Mouse (Mus musculus) heart, embryonic 10.5 days (tissue): ENCODE data around the gene Rap1a. TPM values are rescaled to one million over a fixed set of nuclear protein-coding genes. Genes with fewer than 3 reads are reported as not detected.

Source experiments
- DNase-seq: peaks from one replicate; pipeline ENCODE4 v3.0.0-alpha.2; 2017; ENCODE audit warnings: low spot score
- H3K27ac ChIP-seq: fragments of 300-500 bp; sonication (generic); 2 replicates; pipeline ENCODE4 v1.5.1; 2016; ENCODE audit warnings: mild to moderate bottlenecking
- H3K27me3 ChIP-seq: fragments of 300-500 bp; sonication (generic); 2 replicates; pipeline ENCODE4 v1.6.1; 2016; ENCODE audit warnings: mild to moderate bottlenecking; ENCODE audit not compliant: poor library complexity, insufficient read depth, severe bottlenecking
- H3K36me3 ChIP-seq: fragments of 300-500 bp; sonication (generic); 2 replicates; pipeline ENCODE4 v1.6.1; 2016; ENCODE audit warnings: mild to moderate bottlenecking, moderate library complexity
- H3K4me1 ChIP-seq: fragments of 300-500 bp; sonication (generic); 2 replicates; pipeline ENCODE4 v1.6.1; 2016; ENCODE audit warnings: mild to moderate bottlenecking
- H3K4me3 ChIP-seq: fragments of 300-500 bp; sonication (generic); 2 replicates; pipeline ENCODE4 v1.5.1; 2016; ENCODE audit warnings: mild to moderate bottlenecking, moderate library complexity
- H3K9me3 ChIP-seq: fragments of 300-500 bp; sonication (generic); 2 replicates; pipeline ENCODE4 v1.6.1; 2016; ENCODE audit warnings: mild to moderate bottlenecking, moderate library complexity
- WGBS: fragments of 180-500 bp; shearing (Covaris S2); methylation state at CpG from one replicate; pipeline ENCODE4 v1.1.7; 2016; 5-methylcytosine and 5-hydroxymethylcytosine counted together
- polyA plus RNA-seq: library from polyadenylated mRNA; unstranded; fragments of >200 nt; fragmentation: Nextera tagmentation; extraction: Ambion mirVana; gene quantifications from 2 replicates; pipeline ENCODE4 v1.2.1, GENCODE M21; 2016

Gene Rap1a
- polyA plus RNA-seq, 1 experiment from 2014 or later, result 95.3 TPM

GRCm38 (mm10) chr3:105750810-105751209 is 50.3 kb downstream of the Rap1a start:
- 44% methylated on average over 2 of the region's 2 CpGs for WGBS

GRCm38 (mm10) chr3:105746542-105746941 is 54.6 kb downstream of the Rap1a start:
- H3K27me3 ChIP-seq, result no peaks in the 10 kb centered on the region
- WGBS, result 78% methylated on average over 2 of the region's 2 CpGs
- H3K36me3 ChIP-seq, result peaks cover 3% of the 10 kb centered on the region; the same call in 1 of the 2 replicates
- no peaks in the 10 kb centered on the region for H3K9me3 ChIP-seq
- DNase-seq, result no peak
- H3K4me3 ChIP-seq, result no peak overlapping the region
- no peak overlapping the region for H3K27ac ChIP-seq
- peaks cover 5% of the 10 kb centered on the region; the same call in 1 of the 2 replicates for H3K4me1 ChIP-seq

More at GRCm38 (mm10) chr3:105750810-105751209, 50.3 kb downstream of the Rap1a start:
- Histone ChIP-seq H3K36me3 (peaks cover 3% of the 10 kb centered on the region; the same call in 1 of the 2 replicates), H3K4me3 (no peak overlapping the region), H3K27ac (no peak overlapping the region), H3K9me3 (no peaks in the 10 kb centered on the region), H3K4me1 (peaks cover 2% of the 10 kb centered on the region; the same call in 1 of the 2 replicates), H3K27me3 (no peaks in the 10 kb centered on the region)
- no peak for DNase-seq

- 87% methylated on average over 3 of the region's 3 CpGs for WGBS
Observed at GRCm38 (mm10) chr3:105737666-105738065, 63.5 kb downstream of the Rap1a start.

GRCm38 (mm10) chr3:105737070-105737469 is 64.1 kb downstream of the Rap1a start:
- no peak for DNase-seq
- Histone ChIP-seq H3K27me3 (no peaks in the 10 kb centered on the region), H3K36me3 (peaks cover 33% of the 10 kb centered on the region), H3K4me1 (no peaks in the 10 kb centered on the region), H3K27ac (no peak overlapping the region), H3K4me3 (no peak overlapping the region), H3K9me3 (no peaks in the 10 kb centered on the region)
- 92% methylated on average over 7 of the region's 7 CpGs for whole genome bisulfite sequencing

More at GRCm38 (mm10) chr3:105737666-105738065, 63.5 kb downstream of the Rap1a start:
- DNase-seq, result no peak
- H3K27ac ChIP-seq, result no peak overlapping the region
- peaks cover 5% of the 10 kb centered on the region; the same call in 1 of the 2 replicates for H3K4me1 ChIP-seq
- no peak overlapping the region for H3K4me3 ChIP-seq
- no peaks in the 10 kb centered on the region for H3K9me3 ChIP-seq
- H3K36me3 ChIP-seq, result peaks cover 33% of the 10 kb centered on the region
- no peaks in the 10 kb centered on the region for H3K27me3 ChIP-seq

- H3K27ac ChIP-seq, result no peak overlapping the region
- H3K36me3 ChIP-seq, result peaks cover 38% of the 10 kb centered on the region
- H3K4me1 ChIP-seq, result no peaks in the 10 kb centered on the region
- no peaks in the 10 kb centered on the region for H3K27me3 ChIP-seq
- 92% methylated on average over 1 of the region's 1 CpGs for WGBS
- H3K9me3 ChIP-seq, result no peaks in the 10 kb centered on the region
- no peak overlapping the region for H3K4me3 ChIP-seq
- DNase-seq, result no peak
Observed at GRCm38 (mm10) chr3:105736148-105736547, 65.0 kb downstream of the Rap1a start.

GRCm38 (mm10) chr3:105735285-105735684 is 65.9 kb downstream of the Rap1a start:
- Histone ChIP-seq H3K4me1 (no peaks in the 10 kb centered on the region), H3K4me3 (no peak overlapping the region), H3K27me3 (no peaks in the 10 kb centered on the region), H3K27ac (no peak overlapping the region), H3K9me3 (no peaks in the 10 kb centered on the region), H3K36me3 (peaks cover 44% of the 10 kb centered on the region)
- no peak for DNase-seq

- Histone ChIP-seq H3K4me1 (no peaks in the 10 kb centered on the region), H3K27me3 (no peaks in the 10 kb centered on the region), H3K4me3 (no peak overlapping the region), H3K9me3 (no peaks in the 10 kb centered on the region), H3K36me3 (peaks cover 44% of the 10 kb centered on the region), H3K27ac (no peak overlapping the region)
- 88% methylated on average over 4 of the region's 4 CpGs for WGBS
- no peak for DNase-seq
Observed at GRCm38 (mm10) chr3:105733538-105733937, 67.6 kb downstream of the Rap1a start.

- H3K27ac ChIP-seq, result no peak overlapping the region
- H3K4me3 ChIP-seq, result no peak overlapping the region
- H3K27me3 ChIP-seq, result no peaks in the 10 kb centered on the region
- no peaks in the 10 kb centered on the region for H3K9me3 ChIP-seq
- no peaks in the 10 kb centered on the region for H3K4me1 ChIP-seq
- no peak for DNase-seq
- peaks cover 34% of the 10 kb centered on the region for H3K36me3 ChIP-seq
- 86% methylated on average over 4 of the region's 4 CpGs for WGBS
Observed at GRCm38 (mm10) chr3:105732360-105732759, 68.8 kb downstream of the Rap1a start.

GRCm38 (mm10) chr3:105726037-105726436 is 75.1 kb downstream of the Rap1a start:
- H3K9me3 ChIP-seq, result no peaks in the 10 kb centered on the region
- DNase-seq, result no peak
- no peak overlapping the region for H3K27ac ChIP-seq
- H3K4me1 ChIP-seq, result peaks cover 4% of the 10 kb centered on the region; the same call in 1 of the 2 replicates
- 6% methylated on average over 1 of the region's 1 CpGs for WGBS
- peaks cover 8% of the 10 kb centered on the region; the same call in 1 of the 2 replicates for H3K36me3 ChIP-seq
- no peaks in the 10 kb centered on the region for H3K27me3 ChIP-seq
- H3K4me3 ChIP-seq, result no peak overlapping the region

- Histone ChIP-seq H3K4me3 (no peak overlapping the region), H3K9me3 (no peaks in the 10 kb centered on the region), H3K36me3 (peaks cover 3% of the 10 kb centered on the region; the same call in 1 of the 2 replicates), H3K27me3 (no peaks in the 10 kb centered on the region), H3K27ac (no peak overlapping the region), H3K4me1 (peaks cover 22% of the 10 kb centered on the region)
- no peak for DNase-seq
- WGBS, result 90% methylated on average over 3 of the region's 3 CpGs
Observed at GRCm38 (mm10) chr3:105722510-105722909, 78.6 kb downstream of the Rap1a start.

- H3K27ac ChIP-seq, result no peak overlapping the region
- no peak for DNase-seq
- 68% methylated on average over 2 of the region's 2 CpGs for WGBS
- no peak overlapping the region for H3K4me3 ChIP-seq
- H3K27me3 ChIP-seq, result no peaks in the 10 kb centered on the region
- no peaks in the 10 kb centered on the region for H3K9me3 ChIP-seq
- H3K4me1 ChIP-seq, result peaks cover 27% of the 10 kb centered on the region
- 0 out of 2 replicates have a peak, but pooled peaks cover 6% of the 10 kb centered on the region for H3K36me3 ChIP-seq
Observed at GRCm38 (mm10) chr3:105721681-105722201, 79.4 kb downstream of the Rap1a start.

- Histone ChIP-seq H3K4me1 (peaks cover 35% of the 10 kb centered on the region), H3K27ac (no peak overlapping the region), H3K36me3 (peaks cover 9% of the 10 kb centered on the region; the same call in 1 of the 2 replicates), H3K9me3 (no peaks in the 10 kb centered on the region), H3K27me3 (no peaks in the 10 kb centered on the region), H3K4me3 (no peak overlapping the region)
- DNase-seq, result no peak
- WGBS, result 66% methylated on average over 4 of the region's 4 CpGs
Observed at GRCm38 (mm10) chr3:105720514-105720913, 80.6 kb downstream of the Rap1a start.

- Histone ChIP-seq H3K36me3 (peaks cover 9% of the 10 kb centered on the region; the same call in 1 of the 2 replicates), H3K27me3 (no peaks in the 10 kb centered on the region), H3K4me3 (no peak overlapping the region), H3K9me3 (no peaks in the 10 kb centered on the region), H3K4me1 (peaks cover 35% of the 10 kb centered on the region), H3K27ac (no peak overlapping the region)
- no peak for DNase-seq
- WGBS, result 65% methylated on average over 4 of the region's 4 CpGs
Observed at GRCm38 (mm10) chr3:105719979-105720378, 81.2 kb downstream of the Rap1a start.

GRCm38 (mm10) chr3:105718746-105719145 is 82.4 kb downstream of the Rap1a start:
- 10% methylated on average over 4 of the region's 4 CpGs for WGBS
- no peak for DNase-seq

More at GRCm38 (mm10) chr3:105718746-105719145, 82.4 kb downstream of the Rap1a start:
- Histone ChIP-seq H3K4me3 (no peak overlapping the region), H3K36me3 (peaks cover 9% of the 10 kb centered on the region; the same call in 1 of the 2 replicates), H3K27ac (no peak overlapping the region), H3K9me3 (no peaks in the 10 kb centered on the region), H3K4me1 (peaks cover 44% of the 10 kb centered on the region), H3K27me3 (no peaks in the 10 kb centered on the region)
